Mouse (Mus musculus): ENCODE results near the gene D10Wsu102e.

DNA sequence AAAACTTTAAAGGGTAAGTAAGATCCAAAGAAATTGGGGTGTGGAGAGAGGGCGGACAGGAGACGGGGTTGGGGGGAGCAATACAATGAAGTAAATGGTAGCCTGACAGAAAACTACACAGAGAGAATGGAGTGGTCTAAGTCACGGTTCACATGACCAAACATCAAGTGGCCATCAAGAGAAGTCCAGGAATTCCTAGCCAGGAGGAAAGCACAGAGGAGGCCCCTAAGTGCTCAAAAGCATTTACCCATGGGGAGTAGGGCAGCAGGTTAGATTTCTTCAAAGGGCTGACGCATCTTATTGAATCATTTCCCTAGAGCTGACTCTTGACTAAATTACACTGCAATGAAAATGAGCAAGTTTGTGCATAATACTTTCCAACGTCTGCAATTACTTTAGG, 31.2 kb upstream of the D10Wsu102e start:
- TF ChIP-seq POLR2A (IDR thresholded peaks at IDR 0.05; ENCODE audit: borderline replicate concordance, extremely low read depth, insufficient read depth, insufficient read length, poor library complexity, severe bottlenecking), result no peak
- no peak for TF ChIP-seq CTCF (IDR thresholded peaks at IDR 0.05; ENCODE audit: borderline replicate concordance, extremely low read depth, insufficient read depth, insufficient read length)
